Mouse (Mus musculus): ENCODE measurements around the gene Bcl2a1d.
"Not testable (repeated sequence)": the region's sequence is repeated elsewhere in the genome, so short reads cannot be mapped to it uniquely, and the experiment has no call there.

DNA sequence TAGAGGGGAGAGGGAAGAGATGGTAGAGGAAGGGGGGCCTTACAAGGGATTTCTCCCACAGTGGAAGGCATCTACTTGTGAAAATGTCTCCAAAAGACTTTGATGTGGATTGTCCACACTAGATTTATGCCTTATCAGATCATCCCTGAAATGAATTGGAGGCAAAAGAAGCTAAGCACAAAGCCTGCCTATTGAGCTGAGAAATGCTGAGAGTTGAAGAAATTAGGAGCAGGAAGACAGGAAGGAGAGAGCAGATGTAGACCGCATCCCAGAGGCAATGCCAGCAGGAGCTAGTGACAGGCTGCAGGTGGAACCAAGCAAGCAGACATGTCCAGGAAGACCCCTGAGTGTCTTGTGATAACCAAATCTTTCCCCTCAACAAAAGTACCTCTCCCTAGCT, 45.0 kb downstream of the Bcl2a1d start:
- TF ChIP-seq POLR2A (IDR thresholded peaks at IDR 0.05; ENCODE audit: borderline replicate concordance, low read depth, low read length); CTCF (IDR thresholded peaks at IDR 0.05; ENCODE audit: low read depth, low read length): not testable (repeated sequence)

Data from bone marrow macrophage, adult 2 months (primary cell).